In the genomic region with DNA sequence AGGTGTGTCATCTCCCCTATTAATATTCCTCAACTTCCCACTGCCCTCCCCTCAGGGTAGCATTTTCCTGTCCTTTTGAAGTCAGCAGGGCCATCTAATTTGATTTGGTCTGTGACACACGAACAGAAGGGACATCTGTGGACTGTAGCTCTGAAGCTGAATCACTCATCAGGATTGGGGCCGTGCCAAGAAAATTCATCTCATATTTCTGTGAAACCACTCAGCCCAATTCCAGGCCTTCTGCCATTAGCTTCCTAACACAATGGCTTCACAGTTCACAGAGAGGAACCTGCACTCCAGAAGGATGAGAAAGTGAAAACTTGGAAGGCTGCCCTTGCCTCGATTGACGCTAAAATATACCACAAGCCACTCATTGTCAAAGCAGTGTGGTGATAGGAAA, we compare ENCODE assay signal across 13 mouse cellular contexts.
DNase-seq lines count a peak whose midpoint lies in the region.
"Had no signal": no experiment of that assay in that cellular context is flagged by ENCODE, and none has a peak within 500 bp of the region (broad histone marks: within the 10 kb centered on the region; RNA-seq: fewer than 3 reads in every experiment).

No protein-coding gene starts in this region.

- DNase-seq in frontal cortex, adult 2 months (ENCODE audit: extremely low spot score in 1 of 2, low spot score in 1 of 2): peak; percentile 46 to 70
- no peak for DNase-seq in frontal cortex, postnatal 14 days (ENCODE audit: low spot score in 2 of 2)
- DNase-seq in right cerebral cortex, adult 18-20 months: peak; percentile 51
- DNase-seq in right cerebral cortex, postnatal 36 days (ENCODE audit: low spot score in 2 of 2): no peak
- peak; percentile 91 for DNase-seq in fibroblast of lung, adult 2 months (ENCODE audit: low read depth)
- no peak for DNase-seq in thymus, postnatal 36 days
- DNase-seq in lung, adult 18-20 months: no peak
- DNase-seq in midbrain, embryonic 10.5 days (ENCODE audit: low spot score): no peak
- DNase-seq: heart, postnatal 4 days; thymus, adult 2 months had no signal

- H3K27me3 ChIP-seq in midbrain, embryonic 10.5 days (ENCODE audit: low read depth, poor library complexity, severe bottlenecking): no peaks in the 10 kb centered on the region
- H3K27me3 ChIP-seq: CH12.LX; liver, embryonic 12.5 days had no signal

- no peak overlapping the region for H3K27ac ChIP-seq in midbrain, embryonic 10.5 days (replicated peaks)
- H3K27ac ChIP-seq: kidney, postnatal 0 days; liver, embryonic 12.5 days had no signal

- 77% methylated on average over 4 of the region's 4 CpGs for WGBS in midbrain, embryonic 10.5 days

- no peaks in the 10 kb centered on the region for H3K4me1 ChIP-seq in midbrain, embryonic 10.5 days
- H3K4me1 ChIP-seq: liver, embryonic 12.5 days had no signal

- H3K36me3 ChIP-seq in midbrain, embryonic 10.5 days: no peaks in the 10 kb centered on the region
- H3K36me3 ChIP-seq: liver, embryonic 12.5 days had no signal

- no peak overlapping the region for H3K4me3 ChIP-seq in midbrain, embryonic 10.5 days
- H3K4me3 ChIP-seq: liver, embryonic 12.5 days had no signal

- no peaks in the 10 kb centered on the region for H3K9me3 ChIP-seq in midbrain, embryonic 10.5 days (replicated peaks)
- H3K9me3 ChIP-seq: liver, embryonic 12.5 days had no signal

Comparison
In these comparisons a context has a peak if more than half of its experiments do, and no peak if none do; other contexts are left out.
1. DNase-seq: peak in frontal cortex, adult 2 months (2 of 2), right cerebral cortex, adult 18-20 months (single experiment) and fibroblast of lung, adult 2 months (single experiment); none in frontal cortex, postnatal 14 days (0 of 2), right cerebral cortex, postnatal 36 days (0 of 2), thymus, postnatal 36 days (0 of 2), lung, adult 18-20 months (0 of 2) and midbrain, embryonic 10.5 days (single experiment).